Mouse (Mus musculus): ENCODE measurements around the gene Bcl2l2. TPM values are rescaled to one million over a fixed set of nuclear protein-coding genes. Genes with fewer than 3 reads are reported as not detected.

Gene Bcl2l2
- 3.9 and 4.1 TPM in 2 replicates for polyA plus RNA-seq (2015; fragmentation: Nextera tagmentation; extraction: Ambion mirVana)

GRCm38 (mm10) chr14:54883154-54884021 lies at the start of gene Bcl2l2, which contains the start of gene Gm20521:
Gene Bcl2l2, plus strand, starts transcription at chr14:54883377.
Gene Gm20521, plus strand, starts transcription at chr14:54883441.
- no peaks in the 10 kb centered on the region for H3K27me3 ChIP-seq (ENCODE audit: control insufficient read depth, insufficient read depth, low read depth, low read length)
- ATAC-seq = peak; percentile 87
- H3K9ac ChIP-seq (ENCODE audit: low read depth, low read length) = peak within 1 kb of the TSS; percentile 78
- no peaks in the 10 kb centered on the region for H3K9me3 ChIP-seq (replicated peaks; ENCODE audit: control insufficient read depth, low read length, poor library complexity, severe bottlenecking)
- peaks cover 17% of the 10 kb centered on the region for H3K4me1 ChIP-seq (ENCODE audit: control insufficient read depth, insufficient read depth, low read length)
- H3K36me3 ChIP-seq (ENCODE audit: control insufficient read depth, insufficient read depth, low read length) = no peaks in the 10 kb centered on the region
- H3K27ac ChIP-seq (ENCODE audit: low read length) = peak within 1 kb of the TSS; percentile 87
- H3K4me3 ChIP-seq (ENCODE audit: low read depth, low read length) = peak within 1 kb of the TSS; percentile 60
- 0% methylated on average over 25 of the region's 27 CpGs for WGBS
- peak within 1 kb of the TSS; percentile 76 for H3K4me2 ChIP-seq (ENCODE audit: low read length)

- Histone ChIP-seq H3K36me3 (ENCODE audit: control insufficient read depth, insufficient read depth, low read length) (no peaks in the 10 kb centered on the region), H3K27ac (ENCODE audit: low read length) (no peak overlapping the region), H3K9ac (ENCODE audit: low read depth, low read length) (no peak overlapping the region), H3K4me3 (ENCODE audit: low read depth, low read length) (no peak overlapping the region), H3K4me1 (ENCODE audit: control insufficient read depth, insufficient read depth, low read length) (no peaks in the 10 kb centered on the region), H3K4me2 (ENCODE audit: low read length) (no peak overlapping the region), H3K9me3 (replicated peaks; ENCODE audit: control insufficient read depth, low read length, poor library complexity, severe bottlenecking) (no peaks in the 10 kb centered on the region), H3K27me3 (ENCODE audit: control insufficient read depth, insufficient read depth, low read depth, low read length) (no peaks in the 10 kb centered on the region)
- WGBS = under 1% methylated on average over 4 of the region's 4 CpGs
- no peak for ATAC-seq
These were observed 39.7 kb upstream of the Bcl2l2 start for GRCm38 (mm10) chr14:54843461-54843860.

- Histone ChIP-seq H3K4me1 (ENCODE audit: control insufficient read depth, insufficient read depth, low read length) (no peaks in the 10 kb centered on the region), H3K27me3 (ENCODE audit: control insufficient read depth, insufficient read depth, low read depth, low read length) (no peaks in the 10 kb centered on the region), H3K36me3 (ENCODE audit: control insufficient read depth, insufficient read depth, low read length) (peaks cover 3% of the 10 kb centered on the region), H3K27ac (ENCODE audit: low read length) (no peak overlapping the region), H3K4me3 (ENCODE audit: low read depth, low read length) (no peak overlapping the region), H3K9me3 (replicated peaks; ENCODE audit: control insufficient read depth, low read length, poor library complexity, severe bottlenecking) (no peaks in the 10 kb centered on the region), H3K9ac (ENCODE audit: low read depth, low read length) (no peak overlapping the region), H3K4me2 (ENCODE audit: low read length) (no peak overlapping the region)
- WGBS = 98% methylated on average over 3 of the region's 3 CpGs
- no peak for ATAC-seq
These were observed 27.5 kb upstream of the Bcl2l2 start for GRCm38 (mm10) chr14:54855726-54856125.

- no peak overlapping the region for H3K4me3 ChIP-seq (ENCODE audit: low read depth, low read length)
- WGBS = 91% methylated on average over 7 of the region's 7 CpGs
- no peaks in the 10 kb centered on the region for H3K4me1 ChIP-seq (ENCODE audit: control insufficient read depth, insufficient read depth, low read length)
- H3K27ac ChIP-seq (ENCODE audit: low read length) = no peak overlapping the region
- H3K9ac ChIP-seq (ENCODE audit: low read depth, low read length) = no peak overlapping the region
- no peaks in the 10 kb centered on the region for H3K27me3 ChIP-seq (ENCODE audit: control insufficient read depth, insufficient read depth, low read depth, low read length)
- H3K36me3 ChIP-seq (ENCODE audit: control insufficient read depth, insufficient read depth, low read length) = peaks cover 3% of the 10 kb centered on the region
- H3K4me2 ChIP-seq (ENCODE audit: low read length) = no peak overlapping the region
- no peaks in the 10 kb centered on the region for H3K9me3 ChIP-seq (replicated peaks; ENCODE audit: control insufficient read depth, low read length, poor library complexity, severe bottlenecking)
- no peak for ATAC-seq
These were observed 26.5 kb upstream of the Bcl2l2 start for GRCm38 (mm10) chr14:54856703-54857102.

- no peak for ATAC-seq
- no peak overlapping the region for H3K27ac ChIP-seq (ENCODE audit: low read length)
- peaks cover 3% of the 10 kb centered on the region for H3K36me3 ChIP-seq (ENCODE audit: control insufficient read depth, insufficient read depth, low read length)
- no peak overlapping the region for H3K4me2 ChIP-seq (ENCODE audit: low read length)
- no peak overlapping the region for H3K9ac ChIP-seq (ENCODE audit: low read depth, low read length)
- no peaks in the 10 kb centered on the region for H3K4me1 ChIP-seq (ENCODE audit: control insufficient read depth, insufficient read depth, low read length)
- H3K9me3 ChIP-seq (replicated peaks; ENCODE audit: control insufficient read depth, low read length, poor library complexity, severe bottlenecking) = no peaks in the 10 kb centered on the region
- no peak overlapping the region for H3K4me3 ChIP-seq (ENCODE audit: low read depth, low read length)
- H3K27me3 ChIP-seq (ENCODE audit: control insufficient read depth, insufficient read depth, low read depth, low read length) = no peaks in the 10 kb centered on the region
- WGBS = 92% methylated on average over 9 of the region's 9 CpGs
These were observed 25.3 kb upstream of the Bcl2l2 start for GRCm38 (mm10) chr14:54857891-54858290.

- no peak for ATAC-seq
- H3K36me3 ChIP-seq (ENCODE audit: control insufficient read depth, insufficient read depth, low read length) = peaks cover 3% of the 10 kb centered on the region
- no peak overlapping the region for H3K27ac ChIP-seq (ENCODE audit: low read length)
- no peaks in the 10 kb centered on the region for H3K27me3 ChIP-seq (ENCODE audit: control insufficient read depth, insufficient read depth, low read depth, low read length)
- no peak overlapping the region for H3K9ac ChIP-seq (ENCODE audit: low read depth, low read length)
- H3K4me2 ChIP-seq (ENCODE audit: low read length) = no peak overlapping the region
- peaks cover 3% of the 10 kb centered on the region for H3K4me1 ChIP-seq (ENCODE audit: control insufficient read depth, insufficient read depth, low read length)
- H3K9me3 ChIP-seq (replicated peaks; ENCODE audit: control insufficient read depth, low read length, poor library complexity, severe bottlenecking) = no peaks in the 10 kb centered on the region
- 37% methylated on average over 2 of the region's 2 CpGs for WGBS
- no peak overlapping the region for H3K4me3 ChIP-seq (ENCODE audit: low read depth, low read length)
These were observed 22.7 kb upstream of the Bcl2l2 start for GRCm38 (mm10) chr14:54860511-54860910.

- no peaks in the 10 kb centered on the region for H3K36me3 ChIP-seq (ENCODE audit: control insufficient read depth, insufficient read depth, low read length)
- under 1% methylated on average over 52 of the region's 56 CpGs for WGBS
- H3K9me3 ChIP-seq (replicated peaks; ENCODE audit: control insufficient read depth, low read length, poor library complexity, severe bottlenecking) = no peaks in the 10 kb centered on the region
- ATAC-seq = peak; percentile 100
- H3K9ac ChIP-seq (ENCODE audit: low read depth, low read length) = peak overlapping the region; percentile 93
- peak overlapping the region; percentile 73 for H3K27ac ChIP-seq (ENCODE audit: low read length)
- H3K4me3 ChIP-seq (ENCODE audit: low read depth, low read length) = peak overlapping the region; percentile 92
- H3K4me2 ChIP-seq (ENCODE audit: low read length) = peak overlapping the region; percentile 71
- H3K4me1 ChIP-seq (ENCODE audit: control insufficient read depth, insufficient read depth, low read length) = peaks cover 3% of the 10 kb centered on the region
- H3K27me3 ChIP-seq (ENCODE audit: control insufficient read depth, insufficient read depth, low read depth, low read length) = no peaks in the 10 kb centered on the region
These were observed 19.5 kb upstream of the Bcl2l2 start for GRCm38 (mm10) chr14:54863501-54864312.

- WGBS = 16% methylated on average over 21 of the region's 21 CpGs
- H3K4me1 ChIP-seq (ENCODE audit: control insufficient read depth, insufficient read depth, low read length) = peaks cover 3% of the 10 kb centered on the region
- no peaks in the 10 kb centered on the region for H3K27me3 ChIP-seq (ENCODE audit: control insufficient read depth, insufficient read depth, low read depth, low read length)
- H3K4me2 ChIP-seq (ENCODE audit: low read length) = peak overlapping the region; percentile 71
- H3K9me3 ChIP-seq (replicated peaks; ENCODE audit: control insufficient read depth, low read length, poor library complexity, severe bottlenecking) = no peaks in the 10 kb centered on the region
- no peaks in the 10 kb centered on the region for H3K36me3 ChIP-seq (ENCODE audit: control insufficient read depth, insufficient read depth, low read length)
- H3K27ac ChIP-seq (ENCODE audit: low read length) = peak overlapping the region; percentile 73
- H3K4me3 ChIP-seq (ENCODE audit: low read depth, low read length) = peak overlapping the region; percentile 92
- ATAC-seq = no peak; the same call in 1 of the 2 replicates
- H3K9ac ChIP-seq (ENCODE audit: low read depth, low read length) = peak overlapping the region; percentile 93
These were observed 18.7 kb upstream of the Bcl2l2 start for GRCm38 (mm10) chr14:54864313-54865036.

Data from midbrain, embryonic 16.5 days (tissue).